Mouse (Mus musculus): ENCODE data around the gene Rps6ka2. TPM values are rescaled to one million over a fixed set of nuclear protein-coding genes. Genes with fewer than 3 reads are reported as not detected.
"Not testable (repeated sequence)": the region's sequence is repeated elsewhere in the genome, so short reads cannot be mapped to it uniquely, and the experiment has no call there.

Rps6ka2 gene
- 13.8 and 17.6 TPM in 2 replicates for polyA plus RNA-seq (2012; rRNA removed)
- polyA plus RNA-seq (2014; fragmentation: Nextera tagmentation; extraction: Ambion mirVana): 12.1 and 12.8 TPM in 2 replicates

- peak within 1 kb of the TSS; percentile 89 for H3K4me2 ChIP-seq (replicated peaks; ENCODE audit: low read depth, low read length, severe bottlenecking)
- peak within 1 kb of the TSS; percentile 56; the same call in 1 of the 2 replicates for H3K27ac ChIP-seq (replicated peaks; ENCODE audit: low read depth, low read length)
- peak; percentile 99 for ATAC-seq (ENCODE audit: low FRiP score, low read depth)
- peak; percentile 99 for DNase-seq (ENCODE audit: low spot score)
- peak within 1 kb of the TSS; percentile 78 for H3K4me3 ChIP-seq (replicated peaks; ENCODE audit: low read length)
- WGBS: 0% methylated on average over 38 of the region's 56 CpGs
- no peaks in the 10 kb centered on the region for H3K9me3 ChIP-seq (ENCODE audit: control insufficient read depth, low read length)
- 0 out of 2 replicates have a peak, but pooled peaks have one; percentile 45 for TF ChIP-seq POLR2A (IDR thresholded peaks at IDR 0.05; ENCODE audit: borderline replicate concordance, extremely low read depth, insufficient read depth, insufficient read length)
- H3K36me3 ChIP-seq (ENCODE audit: control insufficient read depth, insufficient read depth, low read length): no peaks in the 10 kb centered on the region
- peak within 1 kb of the TSS; percentile 67 for H3K9ac ChIP-seq (ENCODE audit: low read depth, low read length, severe bottlenecking)
- H3K4me1 ChIP-seq (ENCODE audit: control insufficient read depth, insufficient read depth, low read length): peaks cover 14% of the 10 kb centered on the region; the same call in 1 of the 2 replicates
- no peaks in the 10 kb centered on the region for H3K27me3 ChIP-seq (ENCODE audit: control insufficient read depth, insufficient read depth, low read length)
These were observed at the start of gene Rps6ka2 for GRCm38 (mm10) chr17:7169627-7170303. Gene Rps6ka2 (plus strand): TSS chr17:7170115.

- not testable (repeated sequence) for H3K27me3 ChIP-seq (ENCODE audit: control insufficient read depth, insufficient read depth, low read length); H3K9ac ChIP-seq (ENCODE audit: low read depth, low read length, severe bottlenecking); H3K4me1 ChIP-seq (ENCODE audit: control insufficient read depth, insufficient read depth, low read length); H3K4me3 ChIP-seq (replicated peaks; ENCODE audit: low read length); H3K36me3 ChIP-seq (ENCODE audit: control insufficient read depth, insufficient read depth, low read length); H3K9me3 ChIP-seq (ENCODE audit: control insufficient read depth, low read length); ATAC-seq (ENCODE audit: low FRiP score, low read depth); H3K27ac ChIP-seq (replicated peaks; ENCODE audit: low read depth, low read length); DNase-seq (ENCODE audit: low spot score); H3K4me2 ChIP-seq (replicated peaks; ENCODE audit: low read depth, low read length, severe bottlenecking)
- WGBS: 88% methylated on average over 3 of the region's 3 CpGs
These were observed 49.1 kb upstream of the Rps6ka2 start for GRCm38 (mm10) chr17:7120835-7121234.

- H3K9ac ChIP-seq (ENCODE audit: low read depth, low read length, severe bottlenecking); H3K4me2 ChIP-seq (replicated peaks; ENCODE audit: low read depth, low read length, severe bottlenecking); H3K4me3 ChIP-seq (replicated peaks; ENCODE audit: low read length); H3K36me3 ChIP-seq (ENCODE audit: control insufficient read depth, insufficient read depth, low read length); H3K27me3 ChIP-seq (ENCODE audit: control insufficient read depth, insufficient read depth, low read length); H3K9me3 ChIP-seq (ENCODE audit: control insufficient read depth, low read length); DNase-seq (ENCODE audit: low spot score); ATAC-seq (ENCODE audit: low FRiP score, low read depth); H3K27ac ChIP-seq (replicated peaks; ENCODE audit: low read depth, low read length); H3K4me1 ChIP-seq (ENCODE audit: control insufficient read depth, insufficient read depth, low read length): not testable (repeated sequence)
- 80% methylated on average over 11 of the region's 11 CpGs for WGBS
These were observed 47.4 kb upstream of the Rps6ka2 start for GRCm38 (mm10) chr17:7122554-7122953.

- not testable (repeated sequence) for H3K27ac ChIP-seq (replicated peaks; ENCODE audit: low read depth, low read length); H3K4me2 ChIP-seq (replicated peaks; ENCODE audit: low read depth, low read length, severe bottlenecking); H3K4me3 ChIP-seq (replicated peaks; ENCODE audit: low read length); ATAC-seq (ENCODE audit: low FRiP score, low read depth); H3K9me3 ChIP-seq (ENCODE audit: control insufficient read depth, low read length); DNase-seq (ENCODE audit: low spot score); H3K36me3 ChIP-seq (ENCODE audit: control insufficient read depth, insufficient read depth, low read length); H3K9ac ChIP-seq (ENCODE audit: low read depth, low read length, severe bottlenecking); H3K27me3 ChIP-seq (ENCODE audit: control insufficient read depth, insufficient read depth, low read length); H3K4me1 ChIP-seq (ENCODE audit: control insufficient read depth, insufficient read depth, low read length)
- 72% methylated on average over 8 of the region's 10 CpGs for WGBS
These were observed 43.4 kb upstream of the Rps6ka2 start for GRCm38 (mm10) chr17:7126475-7126874.

GRCm38 (mm10) chr17:7134002-7134401 is 35.9 kb upstream of the Rps6ka2 start:
- H3K36me3 ChIP-seq (ENCODE audit: control insufficient read depth, insufficient read depth, low read length); DNase-seq (ENCODE audit: low spot score); H3K9me3 ChIP-seq (ENCODE audit: control insufficient read depth, low read length); H3K4me2 ChIP-seq (replicated peaks; ENCODE audit: low read depth, low read length, severe bottlenecking); H3K4me3 ChIP-seq (replicated peaks; ENCODE audit: low read length); H3K27ac ChIP-seq (replicated peaks; ENCODE audit: low read depth, low read length); ATAC-seq (ENCODE audit: low FRiP score, low read depth); H3K4me1 ChIP-seq (ENCODE audit: control insufficient read depth, insufficient read depth, low read length); H3K27me3 ChIP-seq (ENCODE audit: control insufficient read depth, insufficient read depth, low read length); H3K9ac ChIP-seq (ENCODE audit: low read depth, low read length, severe bottlenecking): not testable (repeated sequence)
- WGBS: no CpG with 5 or more reads among the region's 7 CpGs

GRCm38 (mm10) chr17:7135277-7135676 is 34.6 kb upstream of the Rps6ka2 start:
- not testable (repeated sequence) for H3K27ac ChIP-seq (replicated peaks; ENCODE audit: low read depth, low read length); H3K9me3 ChIP-seq (ENCODE audit: control insufficient read depth, low read length); H3K27me3 ChIP-seq (ENCODE audit: control insufficient read depth, insufficient read depth, low read length); DNase-seq (ENCODE audit: low spot score); H3K4me3 ChIP-seq (replicated peaks; ENCODE audit: low read length); H3K9ac ChIP-seq (ENCODE audit: low read depth, low read length, severe bottlenecking); H3K4me2 ChIP-seq (replicated peaks; ENCODE audit: low read depth, low read length, severe bottlenecking); H3K36me3 ChIP-seq (ENCODE audit: control insufficient read depth, insufficient read depth, low read length); ATAC-seq (ENCODE audit: low FRiP score, low read depth); H3K4me1 ChIP-seq (ENCODE audit: control insufficient read depth, insufficient read depth, low read length)
- 88% methylated on average over 7 of the region's 8 CpGs for WGBS
